Mouse (Mus musculus) embryonic fibroblast, embryonic 13.5 days (primary cell): Measurements from ENCODE around the gene Cntln.

Experiments used
- CTCF ChIP-seq: IDR thresholded peaks from 2 replicates; pipeline ENCODE4 v1.5.1; 2011; ENCODE audit warnings: mild to moderate bottlenecking, control low read depth, low read length, moderate library complexity, borderline replicate concordance; ENCODE audit not compliant: insufficient read depth
- POLR2A ChIP-seq: IDR thresholded peaks from 2 replicates; pipeline ENCODE4 v1.6.1; 2011; ENCODE audit warnings: low read depth, mild to moderate bottlenecking, control low read depth, low read length, moderate library complexity

GRCm38 (mm10) chr4:85106961-85107360 lies 222.9 kb downstream of the Cntln start:
- TF ChIP-seq CTCF: no peak
- no peak for TF ChIP-seq POLR2A
